Mouse (Mus musculus) intestine, postnatal 0 days (tissue): Measurements from ENCODE around the gene Insl3. TPM values are rescaled to one million over a fixed set of nuclear protein-coding genes. Genes with fewer than 3 reads are reported as not detected.

ENCODE experiments used
- ATAC-seq: fragments of 200-750 bp; cut with Nextera tagmentation; 2 replicates; pipeline ENCODE4 v1.8.0; 2017; ENCODE audit warnings: mild to moderate bottlenecking, moderate TSS enrichment, moderate library complexity
- H3K27ac ChIP-seq: fragments of 300-500 bp; sonication (generic); 2 replicates; pipeline ENCODE4 v1.5.1; 2014; ENCODE audit warnings: mild to moderate bottlenecking, low read depth, low read length, moderate library complexity
- H3K27me3 ChIP-seq: fragments of 300-500 bp; sonication (generic); replicated peaks from 2 replicates; pipeline ENCODE4 v1.6.1; 2014; ENCODE audit warnings: low read length, mixed read lengths; ENCODE audit not compliant: control insufficient read depth, insufficient read depth
- H3K36me3 ChIP-seq: fragments of 300-500 bp; sonication (generic); 2 replicates; pipeline ENCODE4 v1.6.1; 2014; ENCODE audit warnings: mild to moderate bottlenecking, moderate library complexity; ENCODE audit not compliant: control insufficient read depth, insufficient read depth
- H3K4me1 ChIP-seq: fragments of 300-500 bp; sonication (generic); replicated peaks from 2 replicates; pipeline ENCODE4 v1.6.1; 2014; ENCODE audit warnings: antibody characterized with exemption, low read length, mixed read lengths; ENCODE audit not compliant: control insufficient read depth, insufficient read depth
- H3K4me2 ChIP-seq: fragments of 300-500 bp; sonication (generic); replicated peaks from 2 replicates; pipeline ENCODE4 v1.6.1; 2014; ENCODE audit warnings: low read depth, mild to moderate bottlenecking, moderate library complexity
- H3K4me3 ChIP-seq: fragments of 300-500 bp; sonication (generic); 2 replicates; pipeline ENCODE4 v1.5.1; 2014; ENCODE audit warnings: low read depth, low read length
- H3K9ac ChIP-seq: fragments of 300-500 bp; sonication (generic); 2 replicates; pipeline ENCODE4 v1.6.1; 2014; ENCODE audit warnings: mild to moderate bottlenecking, low read depth, low read length
- H3K9me3 ChIP-seq: fragments of 300-500 bp; sonication (generic); 2 replicates; pipeline ENCODE4 v1.6.1; 2016; ENCODE audit warnings: mixed run types; ENCODE audit not compliant: control insufficient read depth
- CTCF ChIP-seq: sonication (generic); IDR thresholded peaks from 2 replicates; pipeline ENCODE4 v1.5.1; 2016; ENCODE audit warnings: low read depth, mild to moderate bottlenecking, control low read depth, antibody characterized with exemption, moderate library complexity
- WGBS: fragments of 180-500 bp; shearing (Covaris S2); extraction: QIAGEN DNeasy Blood & Tissue Kit; methylation state at CpG from one replicate; pipeline ENCODE4 v1.1.7; 2014; 5-methylcytosine and 5-hydroxymethylcytosine counted together
- polyA plus RNA-seq: library from polyadenylated mRNA; unstranded; fragments of >200 nt; fragmentation: Nextera tagmentation; extraction: Ambion mirVana; gene quantifications from 2 replicates; pipeline ENCODE4 v1.2.1, GENCODE M21; 2015

Insl3 gene
- polyA plus RNA-seq, 1 experiment from 2014 or later, result 2.5 TPM

DNA sequence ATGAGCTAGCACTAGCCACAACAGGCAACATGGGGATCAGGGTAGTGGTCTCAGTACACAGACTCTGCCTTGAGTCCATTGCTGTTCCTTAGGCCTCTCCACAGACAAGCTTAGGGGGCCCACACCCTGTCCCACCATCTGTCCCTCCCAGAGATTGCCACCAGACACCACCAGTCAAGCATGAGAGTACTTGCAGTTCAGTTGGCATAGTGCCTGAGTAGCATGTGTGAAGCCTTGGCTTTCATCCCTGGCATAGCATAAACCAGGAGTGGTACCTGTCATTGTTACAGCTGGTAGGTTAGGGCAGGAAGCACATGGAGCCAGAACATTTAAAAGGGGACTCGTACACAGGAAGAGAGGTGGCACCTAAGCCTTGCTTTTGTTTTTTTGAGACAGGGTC lies 29.3 kb upstream of the Insl3 start:
- H3K27me3 ChIP-seq, result peaks cover 35% of the 10 kb centered on the region
- no peak for ATAC-seq
- WGBS, result 68% methylated on average over 1 of the region's 1 CpGs

DNA sequence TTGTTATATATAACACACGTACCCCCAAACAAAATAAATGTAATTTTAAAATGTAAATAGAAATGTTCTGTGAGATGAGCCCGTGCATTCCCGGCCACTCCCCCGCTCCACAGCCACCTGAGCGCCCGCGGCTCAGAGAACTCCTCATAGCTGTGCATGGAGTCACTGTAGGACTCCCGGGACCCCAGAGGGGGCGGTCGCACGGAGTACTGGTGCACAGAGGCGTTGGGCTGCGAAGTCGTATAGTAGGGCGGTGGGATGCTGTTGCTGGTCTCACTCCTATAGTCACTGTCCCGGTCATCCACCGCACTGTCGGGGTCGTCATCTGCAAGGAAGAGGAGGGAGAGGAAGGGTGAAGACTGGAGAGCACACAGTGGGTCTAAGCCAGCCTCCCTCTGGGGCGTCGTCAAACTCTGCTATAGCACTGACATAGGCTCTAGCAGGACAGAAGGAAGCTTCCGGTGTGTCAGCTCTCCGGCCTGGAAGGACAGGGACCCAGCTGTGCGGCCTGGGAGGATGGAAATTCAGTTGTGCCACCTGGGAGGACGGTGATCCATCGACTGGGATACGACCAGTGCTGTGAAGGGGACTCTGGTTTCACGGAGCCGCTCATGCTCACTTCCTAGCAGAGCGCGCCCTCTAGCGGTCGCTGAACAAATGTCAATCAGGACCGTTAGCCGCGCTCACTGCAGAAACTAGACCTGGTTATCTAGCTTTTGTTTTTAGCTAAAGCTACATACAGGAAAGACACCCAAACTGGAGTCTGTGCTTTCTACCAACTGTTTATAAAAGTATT lies 28.5 kb upstream of the Insl3 start:
- Histone ChIP-seq H3K27me3 (peaks cover 28% of the 10 kb centered on the region), H3K9ac (no peak overlapping the region), H3K4me3 (no peak overlapping the region), H3K4me1 (no peaks in the 10 kb centered on the region), H3K4me2 (0 out of 2 replicates have a peak overlapping the region, but pooled peaks have one; percentile 24), H3K27ac (no peak overlapping the region; the same call in 1 of the 2 replicates), H3K9me3 (no peaks in the 10 kb centered on the region), H3K36me3 (no peaks in the 10 kb centered on the region)
- WGBS, result 11% methylated on average over 36 of the region's 36 CpGs
- TF ChIP-seq CTCF, result peak; percentile 96
- peak; percentile 17; the same call in 1 of the 2 replicates for ATAC-seq

More for the DNA sequence above, 29.3 kb upstream of the Insl3 start:
- H3K9me3 ChIP-seq, result no peaks in the 10 kb centered on the region
- H3K27ac ChIP-seq, result no peak overlapping the region
- no peak for TF ChIP-seq CTCF
- no peak overlapping the region for H3K4me3 ChIP-seq
- no peaks in the 10 kb centered on the region for H3K36me3 ChIP-seq
- H3K9ac ChIP-seq, result no peak overlapping the region
- H3K4me2 ChIP-seq, result no peak overlapping the region
- no peaks in the 10 kb centered on the region for H3K4me1 ChIP-seq

DNA sequence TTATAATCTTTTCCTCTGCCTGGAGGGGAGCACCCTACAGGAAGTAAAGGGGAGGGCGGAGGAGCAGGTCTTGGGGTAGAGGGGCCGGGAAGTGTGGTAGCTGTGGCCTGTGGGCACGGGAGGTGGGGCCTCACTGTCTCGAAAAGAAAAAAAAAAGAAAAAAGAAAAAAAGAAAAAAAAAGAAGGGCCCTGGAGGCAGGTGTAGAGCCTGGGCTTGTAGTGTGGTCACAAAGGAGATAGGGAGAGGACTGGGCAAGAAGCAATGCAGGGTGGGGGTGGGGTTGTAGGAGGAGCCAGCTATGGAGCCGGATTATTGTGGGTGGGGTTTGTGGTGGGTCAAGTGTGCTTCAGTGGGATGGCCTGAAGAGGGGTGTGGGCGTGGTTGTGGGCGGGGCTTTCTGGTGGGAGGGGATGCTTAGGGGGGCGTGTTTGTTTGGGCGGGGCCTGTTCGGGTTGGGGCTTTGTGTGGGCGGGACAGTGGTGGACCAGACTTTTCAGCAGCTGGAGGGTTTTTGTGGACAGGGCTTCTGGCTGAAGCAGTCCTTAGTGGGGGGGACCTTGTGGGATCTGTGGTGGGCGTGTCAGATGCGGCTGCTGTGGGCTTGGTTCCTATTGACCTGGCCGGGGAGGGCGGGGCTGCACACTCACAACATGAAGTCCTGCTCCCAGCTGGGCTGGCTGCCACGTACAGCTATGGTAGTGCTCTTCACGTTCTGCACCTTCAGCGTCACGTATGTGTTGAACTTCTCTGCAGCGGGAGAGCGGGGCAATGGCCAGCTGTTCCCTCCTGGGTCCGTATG lies 23.5 kb upstream of the Insl3 start:
- H3K4me2 ChIP-seq, result peak overlapping the region; percentile 41
- H3K27me3 ChIP-seq, result peaks cover 26% of the 10 kb centered on the region
- ATAC-seq, result peak; percentile 37
- H3K9me3 ChIP-seq, result no peaks in the 10 kb centered on the region
- no peak for TF ChIP-seq CTCF
- H3K36me3 ChIP-seq, result no peaks in the 10 kb centered on the region
- H3K9ac ChIP-seq, result no peak overlapping the region
- 4% methylated on average over 22 of the region's 22 CpGs for WGBS
- no peaks in the 10 kb centered on the region for H3K4me1 ChIP-seq
- no peak overlapping the region for H3K27ac ChIP-seq
- peak overlapping the region; percentile 6; the same call in 1 of the 2 replicates for H3K4me3 ChIP-seq

DNA sequence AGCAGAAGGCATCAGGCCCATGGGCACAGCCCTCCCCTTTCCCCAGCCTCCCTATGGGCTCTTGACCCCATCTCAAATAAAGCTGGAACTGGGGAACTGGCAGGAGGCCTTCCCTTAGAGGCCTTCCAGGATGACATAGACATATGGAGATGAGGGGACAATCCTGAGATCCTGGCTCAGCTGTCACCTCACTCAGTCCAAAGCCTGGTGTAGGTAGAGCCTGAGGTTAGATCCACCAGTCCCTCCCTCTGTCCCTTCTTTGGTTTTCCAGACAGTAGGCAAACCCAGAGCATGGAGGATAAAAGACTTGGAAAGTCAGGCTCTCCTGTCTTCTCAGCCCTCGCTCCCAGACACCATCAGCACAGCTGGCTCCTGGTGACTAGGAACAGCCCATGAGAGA lies 22.2 kb upstream of the Insl3 start:
- Histone ChIP-seq H3K36me3 (no peaks in the 10 kb centered on the region), H3K9me3 (no peaks in the 10 kb centered on the region), H3K4me3 (no peak overlapping the region), H3K9ac (no peak overlapping the region), H3K4me1 (0 out of 2 replicates have a peak, but pooled peaks cover 6% of the 10 kb centered on the region), H3K27me3 (peaks cover 31% of the 10 kb centered on the region), H3K27ac (no peak overlapping the region), H3K4me2 (no peak overlapping the region)
- WGBS, result 46% methylated on average over 1 of the region's 1 CpGs
- no peak for ATAC-seq
- no peak for TF ChIP-seq CTCF

DNA sequence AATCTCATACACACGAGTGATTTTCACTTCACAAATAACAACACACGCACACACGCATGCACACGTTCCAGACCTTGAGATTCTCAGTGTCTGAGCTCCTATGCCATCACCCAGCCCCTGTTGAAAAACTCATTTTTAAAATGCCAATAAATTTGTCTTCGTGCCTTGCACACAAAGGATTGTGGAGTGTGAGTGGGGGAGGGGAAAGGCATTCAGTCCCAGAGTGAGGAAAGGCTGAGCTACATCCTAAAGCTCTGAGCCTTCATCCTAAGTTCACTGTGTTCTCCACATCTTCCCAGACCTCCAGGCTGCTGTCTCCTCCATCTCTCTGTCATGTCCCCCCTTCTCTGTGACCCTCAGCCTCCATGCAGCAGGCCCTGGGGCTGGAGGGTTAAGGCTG lies 21.8 kb upstream of the Insl3 start:
- no peak for ATAC-seq
- H3K36me3 ChIP-seq, result no peaks in the 10 kb centered on the region
- no peaks in the 10 kb centered on the region for H3K9me3 ChIP-seq
- H3K27me3 ChIP-seq, result peaks cover 31% of the 10 kb centered on the region
- H3K4me3 ChIP-seq, result no peak overlapping the region
- no peak for TF ChIP-seq CTCF
- 56% methylated on average over 5 of the region's 5 CpGs for WGBS
- no peak overlapping the region for H3K27ac ChIP-seq
- no peak overlapping the region for H3K9ac ChIP-seq
- H3K4me1 ChIP-seq, result 0 out of 2 replicates have a peak, but pooled peaks cover 6% of the 10 kb centered on the region
- H3K4me2 ChIP-seq, result no peak overlapping the region
